Mouse (Mus musculus) lung, embryonic 14.5 days (tissue): ENCODE data around the gene Ssbp3. TPM values are rescaled to one million over a fixed set of nuclear protein-coding genes. Genes with fewer than 3 reads are reported as not detected.

ENCODE experiments used
- ATAC-seq: fragments of 200-750 bp; cut with Nextera tagmentation; 2 replicates; pipeline ENCODE4 v1.8.0; 2017; ENCODE audit warnings: mild to moderate bottlenecking, moderate TSS enrichment, moderate library complexity; ENCODE audit not compliant: insufficient read depth
- DNase-seq: peaks from one replicate; pipeline ENCODE4 v3.0.0-alpha.2; 2015
- H3K27ac ChIP-seq: fragments of 300-500 bp; sonication (generic); 2 replicates; pipeline ENCODE4 v1.5.1; 2014; ENCODE audit warnings: low read depth, mild to moderate bottlenecking, moderate library complexity
- H3K27me3 ChIP-seq: fragments of 300-500 bp; sonication (generic); 2 replicates; pipeline ENCODE4 v1.6.1; 2014; ENCODE audit warnings: low read length, control low read depth; ENCODE audit not compliant: insufficient read depth
- H3K36me3 ChIP-seq: fragments of 300-500 bp; sonication (generic); 2 replicates; pipeline ENCODE4 v1.6.1; 2014; ENCODE audit warnings: control low read depth; ENCODE audit not compliant: insufficient read depth
- H3K4me1 ChIP-seq: fragments of 300-500 bp; sonication (generic); 2 replicates; pipeline ENCODE4 v1.6.1; 2014; ENCODE audit warnings: antibody characterized with exemption, control low read depth; ENCODE audit not compliant: insufficient read depth
- H3K4me2 ChIP-seq: fragments of 300-500 bp; sonication (generic); 2 replicates; pipeline ENCODE4 v1.6.1; 2014; ENCODE audit warnings: mild to moderate bottlenecking
- H3K4me3 ChIP-seq: fragments of 300-500 bp; sonication (generic); 2 replicates; pipeline ENCODE4 v1.5.1; 2014; ENCODE audit warnings: low read depth, low read length
- H3K9ac ChIP-seq: fragments of 300-500 bp; sonication (generic); 2 replicates; pipeline ENCODE4 v1.6.1; 2014
- H3K9me3 ChIP-seq: fragments of 300-500 bp; sonication (generic); 2 replicates; pipeline ENCODE4 v1.6.1; 2016; ENCODE audit warnings: low read depth, low read length, control low read depth
- CTCF ChIP-seq: IDR thresholded peaks from 2 replicates; pipeline ENCODE4 v1.5.1; 2016; ENCODE audit warnings: antibody characterized with exemption, low read depth
- WGBS: fragments of 180-500 bp; shearing (Covaris S2); extraction: QIAGEN DNeasy Blood & Tissue Kit; methylation state at CpG from one replicate; pipeline ENCODE4 v1.1.7; 2014; 5-methylcytosine and 5-hydroxymethylcytosine counted together
- polyA plus RNA-seq: library from polyadenylated mRNA; unstranded; fragments of >200 nt; fragmentation: Nextera tagmentation; extraction: Ambion mirVana; gene quantifications from 2 replicates; pipeline ENCODE4 v1.2.1, GENCODE M21; 2014

The Ssbp3 gene
- polyA plus RNA-seq, 1 experiment from 2014 or later: 80.2 TPM

- no peaks in the 10 kb centered on the region for H3K27me3 ChIP-seq
- H3K36me3 ChIP-seq: peaks cover 3% of the 10 kb centered on the region; the same call in 1 of the 2 replicates
- no peak overlapping the region for H3K4me2 ChIP-seq
- H3K9ac ChIP-seq: no peak overlapping the region
- no peaks in the 10 kb centered on the region for H3K9me3 ChIP-seq
- DNase-seq (no peak), ATAC-seq (no peak)
- H3K4me3 ChIP-seq: no peak overlapping the region
- peaks cover 19% of the 10 kb centered on the region for H3K4me1 ChIP-seq
- H3K27ac ChIP-seq: no peak overlapping the region; the same call in 1 of the 2 replicates
- WGBS: 73% methylated on average over 6 of the region's 6 CpGs
- TF ChIP-seq CTCF: no peak
Observed at GRCm38 (mm10) chr4:106995069-106995468, 84.6 kb downstream of the Ssbp3 start.

- peaks cover 19% of the 10 kb centered on the region for H3K4me1 ChIP-seq
- ATAC-seq: no peak
- TF ChIP-seq CTCF: no peak
- no peaks in the 10 kb centered on the region for H3K9me3 ChIP-seq
- DNase-seq: no peak
- no peak overlapping the region for H3K4me3 ChIP-seq
- WGBS: 62% methylated on average over 5 of the region's 5 CpGs
- no peaks in the 10 kb centered on the region for H3K27me3 ChIP-seq
- H3K4me2 ChIP-seq: no peak overlapping the region
- H3K27ac ChIP-seq: peak overlapping the region; percentile 54
- H3K36me3 ChIP-seq: peaks cover 3% of the 10 kb centered on the region; the same call in 1 of the 2 replicates
- H3K9ac ChIP-seq: no peak overlapping the region
Observed at GRCm38 (mm10) chr4:106995513-106995912, 85.0 kb downstream of the Ssbp3 start.

GRCm38 (mm10) chr4:106996305-106997076 is 86.0 kb downstream of the Ssbp3 start:
- DNase-seq: peak; percentile 81
- peak; percentile 84 for ATAC-seq
- H3K9me3 ChIP-seq: no peaks in the 10 kb centered on the region
- H3K27ac ChIP-seq: peak overlapping the region; percentile 54
- H3K9ac ChIP-seq: no peak overlapping the region
- H3K4me2 ChIP-seq: no peak overlapping the region
- no peak for TF ChIP-seq CTCF
- 10% methylated on average over 13 of the region's 13 CpGs for WGBS
- no peak overlapping the region for H3K4me3 ChIP-seq
- peaks cover 19% of the 10 kb centered on the region for H3K4me1 ChIP-seq
- no peaks in the 10 kb centered on the region for H3K27me3 ChIP-seq
- no peaks in the 10 kb centered on the region; the same call in 1 of the 2 replicates for H3K36me3 ChIP-seq

- no peak for TF ChIP-seq CTCF
- Histone ChIP-seq H3K4me3 (no peak overlapping the region), H3K9me3 (no peaks in the 10 kb centered on the region), H3K27ac (no peak overlapping the region), H3K4me1 (peaks cover 2% of the 10 kb centered on the region; the same call in 1 of the 2 replicates), H3K4me2 (no peak overlapping the region), H3K36me3 (peaks cover 3% of the 10 kb centered on the region; the same call in 1 of the 2 replicates), H3K9ac (no peak overlapping the region), H3K27me3 (no peaks in the 10 kb centered on the region)
- 36% methylated on average over 5 of the region's 5 CpGs for WGBS
- no peak for DNase-seq
- no peak for ATAC-seq
Observed at GRCm38 (mm10) chr4:107001259-107001810, 90.8 kb downstream of the Ssbp3 start.

- WGBS: 72% methylated on average over 14 of the region's 14 CpGs
- no peak for DNase-seq
- no peak overlapping the region for H3K4me3 ChIP-seq
- H3K9ac ChIP-seq: no peak overlapping the region
- no peak for TF ChIP-seq CTCF
- H3K36me3 ChIP-seq: peaks cover 6% of the 10 kb centered on the region; the same call in 1 of the 2 replicates
- no peak for ATAC-seq
- no peak overlapping the region for H3K4me2 ChIP-seq
- H3K27ac ChIP-seq: no peak overlapping the region
- no peaks in the 10 kb centered on the region for H3K9me3 ChIP-seq
- H3K27me3 ChIP-seq: no peaks in the 10 kb centered on the region
- 0 out of 2 replicates have a peak, but pooled peaks cover 2% of the 10 kb centered on the region for H3K4me1 ChIP-seq
Observed at GRCm38 (mm10) chr4:107001916-107002488, 91.5 kb downstream of the Ssbp3 start.

DNA sequence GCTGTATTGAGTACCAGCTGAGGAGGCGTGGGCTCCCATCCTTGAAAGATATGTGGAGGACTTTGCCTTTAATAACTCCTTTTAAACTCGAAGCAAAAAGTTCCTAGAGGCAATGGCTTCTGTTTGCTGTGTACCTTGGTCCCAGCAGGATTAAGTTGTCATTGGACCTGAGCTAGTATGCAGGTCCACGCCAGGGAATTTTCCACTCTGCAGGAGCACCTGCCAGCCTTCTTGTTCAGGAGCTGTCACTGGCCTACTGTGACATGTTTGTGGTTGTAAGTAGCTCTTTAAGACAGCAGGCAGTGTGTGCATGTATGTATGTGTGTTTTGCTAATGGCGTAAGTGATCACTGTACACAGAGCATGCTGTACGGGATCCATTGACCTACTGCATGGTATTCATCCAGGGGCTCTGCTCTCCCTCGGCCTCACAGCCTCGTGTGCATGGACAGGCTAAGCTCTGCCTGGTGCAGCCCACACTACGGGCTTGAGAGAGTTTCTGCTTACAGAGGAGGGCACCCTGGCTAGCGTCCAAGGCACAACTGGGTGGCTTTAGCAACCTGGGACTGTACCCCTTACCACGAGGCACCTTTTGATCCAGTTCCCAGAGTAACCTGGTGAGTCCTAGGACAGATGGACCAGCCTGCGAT is 92.1 kb downstream of the Ssbp3 start:
- no peak for DNase-seq
- H3K27me3 ChIP-seq: no peaks in the 10 kb centered on the region
- no peak for TF ChIP-seq CTCF
- 63% methylated on average over 11 of the region's 11 CpGs for WGBS
- no peaks in the 10 kb centered on the region for H3K9me3 ChIP-seq
- H3K4me1 ChIP-seq: 0 out of 2 replicates have a peak, but pooled peaks cover 2% of the 10 kb centered on the region
- H3K9ac ChIP-seq: no peak overlapping the region
- no peak overlapping the region for H3K4me3 ChIP-seq
- H3K27ac ChIP-seq: no peak overlapping the region
- ATAC-seq: no peak
- no peak overlapping the region for H3K4me2 ChIP-seq
- H3K36me3 ChIP-seq: peaks cover 6% of the 10 kb centered on the region; the same call in 1 of the 2 replicates
